Mouse (Mus musculus) heart, embryonic 16.5 days (tissue): ENCODE data around the gene Zbtb41. TPM values are rescaled to one million over a fixed set of nuclear protein-coding genes. Genes with fewer than 3 reads are reported as not detected.

ENCODE experiments used
- ATAC-seq: fragments of 200-750 bp; cut with Nextera tagmentation; replicated peaks from 2 replicates; pipeline ENCODE4 v1.8.0; 2017; ENCODE audit warnings: moderate number of reproducible peaks; ENCODE audit not compliant: insufficient read depth, low FRiP score; ENCODE audit errors: extremely low read depth
- H3K27ac ChIP-seq: fragments of 300-500 bp; sonication (generic); 2 replicates; pipeline ENCODE4 v1.5.1; 2014; ENCODE audit warnings: mild to moderate bottlenecking, low read length, control low read depth, moderate library complexity
- H3K27me3 ChIP-seq: fragments of 300-500 bp; sonication (generic); 2 replicates; pipeline ENCODE4 v1.6.1; 2014; ENCODE audit warnings: low read length, mixed read lengths; ENCODE audit not compliant: control insufficient read depth, insufficient read depth
- H3K36me3 ChIP-seq: fragments of 300-500 bp; sonication (generic); 2 replicates; pipeline ENCODE4 v1.6.1; 2014; ENCODE audit not compliant: control insufficient read depth, insufficient read depth
- H3K4me1 ChIP-seq: fragments of 300-500 bp; sonication (generic); 2 replicates; pipeline ENCODE4 v1.6.1; 2014; ENCODE audit warnings: low read length, mixed read lengths; ENCODE audit not compliant: control insufficient read depth, insufficient read depth
- H3K4me2 ChIP-seq: fragments of 300-500 bp; sonication (generic); 2 replicates; pipeline ENCODE4 v1.6.1; 2014; ENCODE audit warnings: low read depth, mild to moderate bottlenecking, control low read depth, low read length
- H3K4me3 ChIP-seq: fragments of 300-500 bp; sonication (generic); 2 replicates; pipeline ENCODE4 v1.5.1; 2014; ENCODE audit warnings: mild to moderate bottlenecking, control low read depth, low read length
- H3K9ac ChIP-seq: fragments of 300-500 bp; sonication (generic); 2 replicates; pipeline ENCODE4 v1.6.1; 2014; ENCODE audit warnings: low read length, control low read depth
- H3K9me3 ChIP-seq: fragments of 300-500 bp; sonication (generic); replicated peaks from 2 replicates; pipeline ENCODE4 v1.6.1; 2016; ENCODE audit warnings: low read length; ENCODE audit not compliant: control insufficient read depth
- WGBS: fragments of 180-500 bp; shearing (Covaris S2); extraction: QIAGEN DNeasy Blood & Tissue Kit; methylation state at CpG from one replicate; pipeline ENCODE4 v1.1.7; 2014; 5-methylcytosine and 5-hydroxymethylcytosine counted together
- polyA plus RNA-seq: library from polyadenylated mRNA; unstranded; fragments of >200 nt; fragmentation: Nextera tagmentation; extraction: Ambion mirVana; gene quantifications from 2 replicates; pipeline ENCODE4 v1.2.1, GENCODE M21; 2015

Zbtb41 gene
- polyA plus RNA-seq, 1 experiment from 2014 or later: 7.0 TPM

DNA sequence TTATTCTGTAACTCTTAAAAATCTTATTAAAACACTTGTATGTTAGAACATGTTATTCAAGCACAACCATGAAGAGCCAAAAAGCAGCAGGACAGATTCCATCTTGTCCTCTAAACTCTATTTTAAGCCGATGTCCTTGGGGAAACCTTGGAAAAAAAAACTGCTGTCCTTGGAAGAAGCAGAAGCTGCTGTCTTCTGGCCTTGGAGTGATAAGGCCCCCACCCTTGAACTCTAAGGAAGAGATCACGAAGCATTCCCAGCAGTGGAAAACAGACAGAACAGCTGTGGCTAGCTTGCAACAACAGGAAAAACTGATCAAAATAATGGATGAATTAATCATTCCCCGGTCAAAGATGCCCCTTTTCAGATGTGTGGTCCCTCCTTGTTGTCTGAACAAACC is 74.1 kb downstream of the Zbtb41 start:
- no peak overlapping the region for H3K9ac ChIP-seq
- no peak overlapping the region for H3K4me2 ChIP-seq
- no peak for ATAC-seq
- H3K27ac ChIP-seq: no peak overlapping the region
- H3K9me3 ChIP-seq: no peaks in the 10 kb centered on the region
- 70% methylated on average over 3 of the region's 3 CpGs for WGBS
- peaks cover 32% of the 10 kb centered on the region for H3K36me3 ChIP-seq
- no peaks in the 10 kb centered on the region for H3K27me3 ChIP-seq
- H3K4me3 ChIP-seq: no peak overlapping the region
- no peaks in the 10 kb centered on the region for H3K4me1 ChIP-seq

GRCm38 (mm10) chr1:139499751-139500150 is 77.7 kb downstream of the Zbtb41 start:
- ATAC-seq: no peak
- Histone ChIP-seq H3K27me3 (no peaks in the 10 kb centered on the region), H3K4me3 (no peak overlapping the region)

GRCm38 (mm10) chr1:139501258-139501752 is 79.2 kb downstream of the Zbtb41 start, which contains the start of gene F13b:
F13b (plus strand) TSS chr1:139501702.
- Histone ChIP-seq H3K9me3 (no peaks in the 10 kb centered on the region), H3K36me3 (0 out of 2 replicates have a peak, but pooled peaks cover under 1% of the 10 kb centered on the region), H3K4me1 (no peaks in the 10 kb centered on the region), H3K9ac (no peak within 1 kb of the TSS), H3K4me3 (no peak within 1 kb of the TSS), H3K27ac (no peak within 1 kb of the TSS), H3K27me3 (no peaks in the 10 kb centered on the region), H3K4me2 (no peak within 1 kb of the TSS)
- WGBS: 79% methylated on average over 3 of the region's 3 CpGs
- ATAC-seq: no peak

More at GRCm38 (mm10) chr1:139499751-139500150, 77.7 kb downstream of the Zbtb41 start:
- Histone ChIP-seq H3K9me3 (no peaks in the 10 kb centered on the region), H3K27ac (no peak overlapping the region), H3K4me1 (no peaks in the 10 kb centered on the region), H3K4me2 (no peak overlapping the region), H3K36me3 (peaks cover 9% of the 10 kb centered on the region; the same call in 1 of the 2 replicates), H3K9ac (no peak overlapping the region)

Other genes starting within 250 kb of the Zbtb41 start
- gene Crb1, start 45.2 kb upstream of the Zbtb41 start, polyA plus RNA-seq: 0.12 and 0.27 TPM in 2 replicates
- gene Aspm, start 32.5 kb downstream of the Zbtb41 start, polyA plus RNA-seq: 9.8 and 10.3 TPM in 2 replicates
- not detected in 2 replicates for gene F13b, start 79.4 kb downstream of the Zbtb41 start, polyA plus RNA-seq
- gene Cfhr1, start 138.0 kb downstream of the Zbtb41 start, polyA plus RNA-seq: not detected in 2 replicates